Mouse (Mus musculus) hematopoietic stem cell, adult 5-6 weeks (primary cell): ENCODE data around the gene Tas1r3. TPM values are rescaled to one million over a fixed set of nuclear protein-coding genes. Genes with fewer than 3 reads are reported as not detected.
A peak's percentile ranks its signal among the peaks of the same experiment; 100 is the strongest.

Experiments
- ATAC-seq, 2 experiments: fragments of 125-278 bp in 1 of 2; replicated peaks in 1 of 2; 2 replicates each; pipeline ENCODE4 v1.8.0; 2016 to 2017; ENCODE audit warnings: inconsistent platforms in 2 of 2, mild to moderate bottlenecking in 2 of 2, moderate number of reproducible peaks in 2 of 2, low read depth in 1 of 2, moderate TSS enrichment in 1 of 2; ENCODE audit not compliant: low FRiP score in 2 of 2, poor library complexity in 2 of 2, severe bottlenecking in 2 of 2, insufficient read depth in 1 of 2, low TSS enrichment in 1 of 2
- total RNA-seq: library from RNA; stranded (forward); fragments of 172-1452, 232-1000 nt; gene quantifications from 2 replicates; pipeline ENCODE4 v1.2.3, GENCODE M21; 2017

Gene Tas1r3
- total RNA-seq, 1 experiment from 2014 or later, result 0.45 TPM

DNA sequence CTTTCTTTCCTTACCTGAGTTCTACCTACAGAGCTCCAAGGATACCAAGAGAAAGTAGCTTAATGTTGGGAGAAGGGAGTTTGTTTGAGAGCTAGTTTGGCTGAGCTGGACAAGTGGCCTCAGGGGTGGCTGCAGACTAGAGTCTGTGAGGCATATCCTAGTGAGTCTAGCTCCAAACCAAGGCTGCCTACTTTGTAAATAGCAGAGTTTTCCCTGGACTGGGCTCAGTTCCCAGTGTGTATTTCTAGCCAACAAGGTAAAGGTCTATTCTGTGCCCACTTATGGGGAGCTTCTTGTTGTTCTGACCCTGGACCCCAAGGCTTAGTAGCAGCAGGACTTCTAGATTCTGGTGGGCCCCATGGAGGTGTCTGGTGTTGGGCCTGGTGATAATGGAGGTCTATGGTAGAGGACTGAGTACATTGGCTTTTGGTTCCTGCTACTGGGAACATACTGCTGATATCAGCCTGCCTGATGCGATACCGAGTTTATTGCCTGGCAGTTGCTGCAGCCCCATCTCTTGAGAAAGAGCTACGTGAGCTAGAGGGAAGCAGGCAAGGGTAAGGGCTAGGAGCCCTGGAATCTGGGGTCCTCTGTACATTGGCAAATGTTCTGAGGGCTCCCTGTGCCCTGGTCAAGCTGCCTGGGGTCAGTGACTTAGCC, 13.2 kb downstream of the Tas1r3 start:
- no peak for ATAC-seq

DNA sequence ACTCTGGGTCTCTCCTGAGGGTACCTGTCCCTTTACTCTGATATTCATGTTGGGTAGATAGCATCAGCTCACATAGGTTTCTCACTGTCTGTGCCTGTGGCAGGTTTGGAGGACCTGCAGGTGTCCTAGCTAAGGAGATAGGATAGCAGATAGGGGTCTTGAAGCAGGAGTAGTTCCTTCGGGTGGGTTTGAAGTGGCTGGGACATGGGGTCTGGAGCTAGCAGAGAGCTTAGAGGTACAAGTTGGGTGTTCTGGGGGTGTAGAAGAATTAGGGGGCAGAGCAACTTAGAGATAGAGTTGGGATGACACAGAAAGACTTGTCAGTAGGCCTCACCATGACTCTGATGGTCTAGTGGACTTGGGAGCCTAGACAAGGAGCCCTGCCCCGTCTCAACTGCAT, 13.8 kb downstream of the Tas1r3 start:
- no peak for ATAC-seq

DNA sequence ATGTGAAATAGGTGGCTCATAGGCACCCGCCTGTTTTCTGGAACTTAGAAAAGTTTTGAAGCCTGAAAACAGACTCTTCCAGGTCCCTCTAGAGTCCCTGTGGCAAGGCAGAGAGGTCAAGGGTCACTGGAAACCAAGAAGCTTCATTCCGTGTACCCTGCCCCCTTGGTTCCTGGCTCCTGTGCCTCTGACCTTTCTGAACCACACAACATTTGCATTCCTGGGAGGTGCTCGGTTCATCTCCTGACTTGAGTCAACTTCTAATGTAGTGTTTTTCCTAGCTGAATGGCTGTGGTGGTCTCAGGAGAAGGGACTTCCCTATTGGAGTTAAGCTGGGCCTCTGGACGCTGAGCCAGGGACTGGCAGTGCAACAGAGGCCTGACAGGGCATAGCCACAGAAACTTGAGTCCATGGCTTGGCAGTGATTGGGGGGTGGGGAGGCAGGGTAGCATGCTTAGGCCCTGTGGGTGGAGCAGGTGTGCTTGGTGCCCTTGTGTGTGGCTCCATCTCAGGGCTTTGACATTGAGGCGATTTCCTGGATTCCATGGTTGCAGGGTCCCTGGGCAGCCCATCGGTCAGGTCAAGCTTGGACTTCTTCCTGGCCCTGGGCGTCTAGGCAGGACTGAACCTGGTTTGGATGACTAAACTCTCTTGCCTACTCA, 14.6 kb downstream of the Tas1r3 start:
- no peak for ATAC-seq

DNA sequence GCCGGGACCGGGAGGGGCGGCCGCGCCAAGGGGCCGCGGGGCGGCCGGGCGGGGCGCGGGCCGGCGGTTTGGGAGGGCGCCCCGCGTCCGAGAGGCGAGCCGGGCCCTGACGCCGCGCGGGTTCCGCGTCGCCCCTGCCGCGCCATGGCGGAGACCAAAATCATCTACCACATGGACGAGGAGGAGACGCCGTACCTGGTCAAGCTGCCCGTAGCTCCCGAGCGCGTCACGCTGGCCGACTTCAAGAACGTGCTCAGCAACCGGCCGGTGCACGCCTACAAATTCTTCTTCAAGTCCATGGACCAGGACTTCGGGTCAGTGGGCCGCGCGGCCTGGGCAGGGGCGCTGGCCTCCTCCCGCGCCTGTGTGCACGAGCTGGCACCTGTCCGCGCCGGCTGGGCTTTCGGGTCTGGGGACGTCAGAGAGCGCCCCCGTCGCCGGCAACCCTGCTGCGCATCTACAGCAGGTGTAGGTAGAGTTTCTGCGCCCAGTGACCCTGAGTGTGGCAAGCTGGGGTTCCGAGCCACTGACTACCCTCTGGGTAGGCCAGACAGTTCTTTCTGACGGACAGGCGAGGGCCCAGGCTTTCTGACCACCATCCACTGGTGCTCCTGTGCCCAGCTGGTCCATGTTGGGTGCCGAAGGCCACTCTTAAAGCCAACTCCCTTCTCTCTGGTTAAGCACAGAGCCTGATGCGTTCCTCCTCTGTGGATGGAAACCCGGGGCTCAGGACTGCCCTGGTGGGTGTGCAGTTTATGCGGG, 15.4 kb downstream of the Tas1r3 start:
- ATAC-seq, result no peak

DNA sequence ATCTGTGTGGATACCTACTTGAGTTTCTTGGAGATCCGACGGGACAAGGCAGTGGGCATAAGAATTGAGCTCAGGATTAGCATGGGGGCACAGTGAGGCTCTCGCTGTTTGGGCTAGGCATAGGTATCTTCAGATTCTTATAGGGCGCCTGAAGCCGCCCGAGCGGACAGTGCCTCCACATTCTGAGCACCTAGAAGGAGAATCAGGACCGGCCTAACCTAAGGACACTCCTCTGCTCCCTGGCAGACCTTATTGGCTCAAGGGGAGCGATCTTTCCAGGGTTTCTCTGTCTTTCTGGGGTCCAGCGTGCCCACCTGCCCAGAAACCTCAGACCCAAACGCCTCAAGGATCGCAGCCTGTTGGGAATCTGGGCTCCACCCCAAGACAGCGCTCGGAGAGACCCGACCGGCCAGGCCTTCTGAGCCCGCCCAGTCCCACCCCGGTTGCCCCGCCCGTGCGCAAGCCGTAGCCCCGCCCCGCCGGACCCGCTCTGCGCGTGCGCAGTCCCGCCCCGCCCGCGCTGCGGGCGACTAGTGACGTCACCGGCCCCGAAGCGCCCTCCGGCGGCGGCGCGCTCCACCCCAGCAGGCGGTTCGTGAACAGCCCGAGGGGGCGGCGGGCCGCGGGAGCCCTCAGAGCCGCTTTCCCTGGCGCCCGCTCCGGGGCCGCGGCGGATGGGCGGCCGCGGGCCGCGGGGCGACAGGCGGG, 16.1 kb downstream of the Tas1r3 start, which contains the start of gene Dvl1:
Gene Dvl1, plus strand, starts transcription at position 532 of the 708 bp plus-strand sequence.
- peak; percentile 68 to 72 for ATAC-seq

DNA sequence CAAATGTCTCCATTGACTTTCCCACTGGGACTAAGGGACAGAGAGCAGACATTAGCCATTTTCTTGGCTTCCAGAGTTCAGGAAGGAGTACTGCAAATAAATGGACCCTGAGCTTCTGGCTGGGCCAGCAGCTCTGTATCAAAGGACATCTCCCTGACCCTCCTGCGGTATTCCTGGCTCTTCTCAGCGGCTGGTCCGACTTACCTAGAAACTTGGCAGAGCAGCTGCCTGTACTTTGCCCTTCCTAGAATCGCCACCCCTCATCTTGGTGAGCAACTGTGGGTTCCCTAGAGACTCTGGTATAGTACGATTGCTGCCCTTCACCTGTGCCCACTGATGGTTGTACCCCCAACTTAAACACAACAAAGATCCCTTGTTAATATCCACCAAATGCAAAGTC, 19.9 kb downstream of the Tas1r3 start:
- ATAC-seq, result no peak

DNA sequence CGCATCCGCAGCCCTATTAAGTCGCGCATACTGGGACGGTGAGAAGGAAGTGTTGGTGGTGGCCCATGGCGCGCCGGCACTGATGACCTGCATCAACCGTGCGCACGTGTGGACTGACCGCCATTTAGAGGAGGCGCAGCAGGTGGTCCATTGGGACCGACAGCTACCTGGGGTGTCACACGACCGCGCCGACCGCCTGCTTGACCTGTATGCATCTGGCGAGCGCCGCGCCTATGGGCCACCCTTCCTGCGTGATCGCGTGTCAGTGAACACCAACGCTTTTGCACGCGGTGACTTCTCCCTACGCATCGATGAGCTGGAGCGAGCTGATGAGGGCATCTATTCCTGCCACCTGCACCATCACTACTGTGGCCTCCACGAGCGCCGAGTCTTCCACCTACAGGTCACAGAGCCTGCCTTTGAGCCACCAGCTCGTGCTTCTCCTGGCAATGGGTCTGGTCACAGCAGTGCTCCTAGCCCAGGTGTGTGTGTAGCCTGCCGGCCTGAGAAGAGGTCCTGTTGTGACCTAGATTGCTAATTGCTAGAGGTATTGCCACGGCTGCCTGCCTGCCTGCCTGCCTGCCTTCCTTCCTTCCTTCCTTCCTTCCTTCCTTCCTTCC, 21.4 kb downstream of the Tas1r3 start:
- ATAC-seq, result no peak

DNA sequence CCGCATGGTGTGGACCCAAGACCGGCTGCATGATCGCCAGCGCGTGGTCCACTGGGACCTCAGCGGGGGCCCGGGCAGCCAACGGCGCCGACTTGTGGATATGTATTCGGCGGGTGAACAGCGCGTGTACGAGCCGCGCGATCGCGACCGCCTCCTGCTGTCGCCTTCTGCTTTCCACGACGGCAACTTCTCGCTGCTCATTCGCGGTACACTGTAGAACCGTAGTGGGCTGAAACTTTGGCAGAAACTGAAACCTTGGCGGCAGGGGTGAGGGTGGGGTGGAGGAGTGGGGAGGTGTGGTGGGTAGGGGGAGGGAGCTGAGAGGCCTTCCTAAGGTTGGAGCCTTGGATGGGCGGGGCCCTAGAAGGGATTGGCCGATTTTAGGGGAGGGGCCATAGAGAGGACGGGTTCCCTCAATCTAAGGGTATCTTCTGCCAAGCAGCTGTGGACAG, 22.1 kb downstream of the Tas1r3 start:
- peak; percentile 63 to 68 for ATAC-seq

DNA sequence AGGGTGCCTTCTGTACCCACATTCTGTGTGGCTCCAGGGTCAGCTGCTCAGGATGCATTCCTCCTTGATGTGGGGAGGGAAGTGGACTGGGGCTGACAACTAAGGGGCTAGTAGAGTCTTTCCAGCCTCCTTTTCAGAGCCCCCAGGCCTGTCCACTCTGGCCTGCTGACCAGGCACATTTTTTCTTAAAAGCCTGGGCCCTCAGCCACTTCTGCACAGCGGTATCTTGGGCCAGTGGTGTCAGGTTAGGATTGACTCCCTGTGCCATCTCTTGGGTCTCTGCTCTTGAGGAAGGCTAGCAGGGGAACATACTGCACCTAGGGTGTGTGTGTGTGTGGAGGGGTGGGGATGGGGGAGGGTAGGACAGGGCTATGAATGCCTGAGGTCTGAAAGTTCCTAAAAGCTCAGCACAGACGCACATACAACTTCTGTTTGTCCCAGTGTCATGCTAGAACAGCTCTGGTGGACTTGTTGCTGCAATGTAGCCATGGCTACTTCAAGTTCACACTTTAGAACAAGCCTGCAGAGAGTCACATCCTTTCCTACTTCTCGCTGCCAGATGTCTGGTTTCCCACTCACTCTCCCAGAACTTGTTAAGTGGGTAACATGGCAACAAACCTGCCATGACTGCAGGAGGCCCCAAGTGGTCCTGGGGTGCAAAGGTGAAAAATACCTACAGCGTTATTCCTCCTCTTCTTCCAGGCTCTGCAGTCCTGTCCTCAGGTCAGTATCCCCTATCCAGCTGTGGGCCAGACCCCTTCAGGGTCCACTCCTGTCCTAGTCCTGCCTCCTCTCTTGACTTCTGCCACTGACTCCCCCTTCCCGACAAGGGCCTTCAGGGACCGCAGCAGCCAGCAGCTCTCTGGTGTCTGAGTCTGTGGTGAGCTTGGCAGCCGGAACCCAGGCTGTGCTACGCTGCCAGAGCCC, 22.8 kb downstream of the Tas1r3 start:
- peak in 1 of 2 experiments; percentile 12; a peak in 2 of 4 replicates for ATAC-seq

DNA sequence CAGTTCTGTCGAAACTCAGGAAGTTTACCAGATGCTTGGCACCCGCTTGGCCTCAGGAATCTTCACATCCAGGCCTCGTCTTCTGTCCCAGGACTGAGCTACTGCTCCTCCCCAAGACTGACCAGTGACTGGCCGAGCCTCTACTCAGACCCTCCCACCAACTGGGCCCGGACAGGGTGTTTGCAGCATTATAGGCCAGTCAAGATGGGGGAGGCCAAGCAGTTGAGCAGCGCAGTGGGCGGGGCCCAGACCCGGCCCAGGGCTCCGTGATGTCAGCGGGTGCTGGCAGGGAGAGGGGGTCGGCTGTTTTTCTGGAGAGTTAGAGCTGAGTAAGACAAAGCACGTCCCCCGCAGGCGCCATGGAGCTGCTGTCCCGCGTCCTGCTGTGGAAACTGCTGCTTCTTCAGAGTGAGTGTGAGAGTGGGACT, 23.7 kb downstream of the Tas1r3 start, which contains the start of gene Mxra8:
Gene Mxra8, plus strand, starts transcription at position 198 of the 428 bp plus-strand sequence.
- ATAC-seq, result no peak

DNA sequence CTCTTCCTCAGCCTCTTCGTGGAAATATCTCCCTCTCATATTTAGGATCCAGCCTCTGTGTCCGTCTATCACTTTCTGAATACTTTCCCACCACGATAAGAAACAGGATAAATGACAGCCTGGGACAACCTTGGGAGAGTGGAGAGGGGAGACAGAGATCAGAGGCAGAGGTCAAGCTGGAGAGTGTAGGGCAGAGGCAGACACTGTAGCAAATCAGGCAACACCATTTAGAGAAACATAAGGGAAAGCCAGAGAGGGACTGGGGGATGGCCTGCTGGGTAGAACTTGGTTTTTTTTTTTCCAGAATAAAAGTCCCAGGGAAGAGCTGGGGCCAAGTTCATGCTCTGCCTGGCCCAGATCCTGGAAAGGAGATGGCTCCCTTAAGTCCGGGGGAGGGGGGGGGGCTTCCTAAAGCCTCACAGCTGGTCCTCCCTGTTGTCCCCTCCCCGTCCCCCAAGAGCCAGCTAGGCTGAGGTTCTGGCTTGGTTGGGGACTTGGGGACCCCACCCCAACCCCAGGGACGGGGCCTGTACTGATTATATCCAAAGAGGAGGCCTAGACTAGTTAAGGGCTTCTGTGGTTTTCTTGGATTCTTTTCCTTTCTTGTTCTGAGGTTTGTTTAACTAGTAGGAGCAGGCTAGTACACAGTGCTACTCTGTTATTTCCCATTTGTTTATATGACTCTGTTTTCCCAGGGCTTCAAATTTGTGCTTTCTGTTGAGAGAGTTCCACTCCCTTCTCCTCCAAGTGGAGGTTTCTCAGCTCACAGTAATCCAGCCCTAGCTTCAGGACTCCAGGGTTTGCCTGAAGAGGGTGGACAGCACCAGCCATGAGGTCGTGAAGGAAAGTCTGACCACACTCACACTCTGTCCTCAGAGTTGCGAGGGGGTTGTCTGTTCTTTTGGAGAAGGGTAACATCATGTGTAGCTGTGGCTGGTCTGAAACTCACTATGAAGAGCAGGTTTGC, 24.7 kb downstream of the Tas1r3 start:
- ATAC-seq, result no peak

DNA sequence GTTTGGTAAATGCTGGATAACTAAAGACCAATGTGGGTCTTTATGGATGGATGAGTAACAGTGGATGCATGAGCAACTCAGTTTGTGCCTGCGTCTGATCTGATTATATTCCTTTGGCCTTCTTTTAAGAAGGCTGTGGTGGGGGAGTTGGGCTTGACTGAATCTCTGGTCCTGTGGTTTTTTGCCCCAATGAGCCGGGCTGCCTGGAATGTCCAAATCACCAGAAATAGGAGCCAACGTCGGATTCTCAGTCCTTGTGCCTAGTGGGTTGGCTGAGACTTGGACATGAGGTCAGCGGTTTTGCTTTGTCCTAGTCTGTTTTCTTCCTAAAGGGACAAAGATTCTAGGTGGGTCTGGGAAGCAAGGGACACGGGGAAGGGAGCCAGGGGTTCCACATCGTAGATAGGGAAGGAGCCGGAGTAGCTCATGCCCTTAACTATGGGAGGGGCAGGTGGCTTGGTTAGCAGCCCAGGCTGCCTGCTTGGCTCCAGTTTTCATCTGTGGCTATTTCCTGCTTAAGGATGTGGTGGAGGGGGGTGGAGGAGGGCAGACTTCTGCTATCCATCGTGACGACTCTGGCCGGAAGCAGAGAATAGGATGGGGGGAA, 25.7 kb downstream of the Tas1r3 start:
- ATAC-seq, result peak; percentile 15 to 46; a peak in 3 of 4 replicates

DNA sequence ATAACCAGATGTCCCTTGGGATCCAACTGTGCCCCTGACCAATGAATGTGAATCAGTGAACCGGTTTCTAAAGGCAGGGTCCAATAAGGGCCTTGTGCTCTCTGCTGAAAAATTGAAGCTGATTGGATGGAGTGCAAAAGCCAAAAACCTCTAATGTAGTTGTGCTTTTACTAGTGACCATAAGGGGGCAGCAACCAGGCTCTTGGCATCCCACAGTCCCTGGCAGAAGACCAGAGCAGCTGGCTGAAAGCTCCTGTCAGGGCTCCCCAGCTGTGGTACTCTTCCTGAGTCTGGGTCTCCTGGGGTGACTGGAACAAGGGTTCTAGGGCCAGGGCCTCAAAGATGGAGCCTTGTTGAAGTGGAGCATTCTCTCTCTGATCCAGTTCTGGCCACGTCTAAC, 29.3 kb downstream of the Tas1r3 start:
- ATAC-seq, result peak; percentile 29 to 42; a peak in 2 of 4 replicates

DNA sequence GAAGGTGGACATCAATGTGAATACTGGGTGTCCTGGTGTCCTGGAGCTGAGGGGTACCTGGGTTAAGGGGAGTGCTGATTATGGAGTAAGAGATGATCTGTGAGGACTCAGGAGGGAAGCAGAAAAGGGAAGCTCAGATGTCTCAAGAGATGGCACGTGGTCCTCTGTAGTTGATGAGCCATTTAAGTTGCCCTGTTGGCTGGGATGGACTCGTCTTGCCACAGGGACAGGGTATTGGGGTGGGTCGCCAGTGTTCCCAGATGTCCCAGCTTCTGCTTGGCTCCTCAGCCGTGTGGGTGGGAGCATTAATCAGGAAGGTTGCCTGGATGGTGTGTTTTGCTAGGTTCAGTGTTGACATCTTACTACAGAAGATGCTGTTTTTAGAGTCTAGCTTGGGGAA, 29.9 kb downstream of the Tas1r3 start:
- ATAC-seq, result no peak

DNA sequence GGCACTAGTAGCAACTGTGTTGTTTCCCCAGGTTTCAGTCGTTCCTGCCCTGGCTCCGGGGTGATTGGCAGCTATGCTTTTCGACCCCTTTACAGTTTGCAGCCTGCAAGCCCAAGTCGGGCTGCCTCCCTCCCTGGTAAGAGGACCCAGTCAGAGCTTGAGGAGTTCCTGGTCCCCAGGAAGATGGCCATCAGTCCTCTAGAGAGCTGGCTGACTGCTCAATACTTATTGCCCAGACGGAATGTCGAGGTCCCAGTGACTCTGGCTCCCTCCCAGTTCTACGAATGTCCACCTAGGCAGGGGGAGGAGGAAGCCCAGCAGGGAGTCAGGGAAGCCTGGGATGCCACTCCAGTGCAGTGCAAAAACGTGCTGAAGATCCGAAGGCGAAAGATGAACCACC, 30.8 kb downstream of the Tas1r3 start:
- ATAC-seq, result no peak
